Mouse (Mus musculus): Measurements from ENCODE around the gene Orai3. TPM values are rescaled to one million over a fixed set of nuclear protein-coding genes. Genes with fewer than 3 reads are reported as not detected.
"Not testable (repeated sequence)": the region's sequence is repeated elsewhere in the genome, so short reads cannot be mapped to it uniquely, and the experiment has no call there.

Gene Orai3
- total RNA-seq (2021) = 10 to 100 TPM; 14.7 to 14.8 TPM

DNA sequence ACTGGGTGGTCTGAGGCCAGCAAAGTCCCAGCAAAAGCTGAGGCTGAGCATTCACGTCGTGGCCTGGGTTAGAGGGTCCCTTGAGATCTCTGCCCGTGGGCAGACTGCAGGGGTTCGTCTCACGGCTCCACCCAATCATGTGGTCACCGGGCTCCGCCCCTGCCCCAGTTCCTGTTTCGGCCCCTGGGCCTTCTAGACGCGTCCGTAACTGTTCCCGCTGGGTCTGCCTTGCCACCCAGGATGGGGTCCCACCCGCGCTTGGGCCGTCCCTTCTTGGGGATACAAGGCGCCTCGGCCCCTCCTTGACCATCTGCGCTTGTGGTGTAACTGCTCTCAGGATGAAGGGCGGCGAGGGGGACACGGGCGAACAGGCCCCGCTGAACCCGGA lies at the start of gene Orai3:
TSS of gene Orai3 (plus strand) at position 165 of the 388 bp plus-strand sequence.
- DNase-seq = peak; percentile 86

- no peak for DNase-seq
Observed at GRCm38 (mm10) chr7:127725490-127725889, 44.1 kb upstream of the Orai3 start.

- no peak for DNase-seq
Observed at GRCm38 (mm10) chr7:127725924-127726323, 43.7 kb upstream of the Orai3 start.

- no peak for DNase-seq
Observed at GRCm38 (mm10) chr7:127727898-127728297, 41.7 kb upstream of the Orai3 start.

DNA sequence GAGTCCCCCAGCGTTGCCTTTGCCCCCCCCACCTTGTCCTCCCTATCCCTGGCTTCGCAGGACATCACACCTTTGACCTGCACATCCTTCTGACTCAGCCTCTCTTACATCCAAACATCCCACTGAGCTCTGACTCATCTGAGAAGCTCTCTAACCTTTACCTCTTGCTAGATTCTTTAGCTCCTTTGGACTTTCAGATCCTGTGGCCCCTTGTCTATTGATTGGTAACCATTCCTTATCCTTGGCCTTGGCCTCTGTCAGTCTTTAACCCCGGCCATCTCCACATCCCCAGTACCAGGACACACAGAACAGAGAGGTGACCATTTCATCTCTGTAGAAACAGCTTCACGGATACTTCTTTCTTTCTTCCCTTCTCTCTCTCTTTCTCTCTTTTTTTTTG lies 39.4 kb upstream of the Orai3 start:
- DNase-seq = no peak

- not testable (repeated sequence) for DNase-seq
Observed at GRCm38 (mm10) chr7:127732066-127732465, 37.5 kb upstream of the Orai3 start, which contains the start of gene Ctf2. Gene Ctf2, minus strand, starts transcription at chr7:127732166.

- DNase-seq = peak; percentile 82
Observed at GRCm38 (mm10) chr7:127744366-127745045, 25.1 kb upstream of the Orai3 start, which contains the start of gene Fbxl19. Gene Fbxl19, plus strand, starts transcription at chr7:127744543.

- DNase-seq = peak; percentile 91
Observed at GRCm38 (mm10) chr7:127745251-127745651, 24.4 kb upstream of the Orai3 start.

- DNase-seq = peak; percentile 94
Observed at GRCm38 (mm10) chr7:127745652-127746493, 23.7 kb upstream of the Orai3 start.

GRCm38 (mm10) chr7:127746494-127747491 lies 22.8 kb upstream of the Orai3 start:
- DNase-seq = peak; percentile 47

- no peak for DNase-seq
Observed at GRCm38 (mm10) chr7:127747559-127748234, 21.9 kb upstream of the Orai3 start.

GRCm38 (mm10) chr7:127748235-127748560 lies 21.4 kb upstream of the Orai3 start:
- DNase-seq = peak; percentile 9

GRCm38 (mm10) chr7:127750131-127751127 lies 19.2 kb upstream of the Orai3 start:
- DNase-seq = no peak

DNA sequence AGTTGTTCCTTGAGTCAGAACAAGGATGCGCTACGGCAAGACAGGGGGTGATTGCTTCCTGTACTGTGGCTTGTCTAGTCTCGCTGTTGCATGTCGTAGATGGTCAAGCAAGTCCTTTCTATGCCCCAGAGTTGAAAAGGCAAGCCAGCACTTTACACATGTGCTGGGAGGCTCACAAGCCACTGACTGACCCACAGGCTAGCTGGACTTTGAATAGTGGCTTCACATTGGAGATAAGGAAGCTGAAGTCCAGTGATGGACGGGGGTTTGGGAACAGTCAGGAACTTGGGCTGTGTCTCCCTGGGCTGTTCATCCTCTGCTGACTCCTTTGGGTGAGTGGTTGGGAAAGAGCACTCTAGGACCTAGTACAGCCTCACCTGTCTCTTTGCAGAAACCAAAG lies 18.0 kb upstream of the Orai3 start:
- DNase-seq = no peak

- no peak for DNase-seq
Observed at GRCm38 (mm10) chr7:127752069-127752468, 17.5 kb upstream of the Orai3 start.

DNA sequence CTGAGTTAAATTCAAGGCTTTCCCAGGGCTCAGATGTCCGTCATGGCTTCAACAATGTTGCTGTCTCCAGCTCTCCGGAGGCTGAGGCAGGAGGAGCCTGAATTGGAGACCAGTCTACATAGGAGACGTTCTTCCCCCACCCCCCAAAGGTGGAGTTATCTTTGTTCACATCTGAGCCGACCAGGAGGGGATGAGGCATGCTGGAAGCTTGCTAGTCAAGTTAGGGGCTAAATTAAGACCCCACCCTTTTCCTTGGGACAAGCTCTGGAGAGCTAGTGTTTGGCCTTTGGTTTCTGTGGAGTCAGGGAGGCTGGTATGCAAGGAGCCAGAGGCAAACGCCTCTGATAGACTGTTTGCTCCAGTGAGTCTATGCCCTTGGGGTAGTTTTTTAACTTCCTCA lies 16.5 kb upstream of the Orai3 start:
- no peak for DNase-seq

GRCm38 (mm10) chr7:127753741-127754140 lies 15.9 kb upstream of the Orai3 start:
- no peak for DNase-seq

- DNase-seq = peak; percentile 14
Observed at GRCm38 (mm10) chr7:127759716-127760115, 9.9 kb upstream of the Orai3 start.

GRCm38 (mm10) chr7:127760478-127760877 lies 9.1 kb upstream of the Orai3 start:
- no peak for DNase-seq

- DNase-seq = peak; percentile 84
Observed at GRCm38 (mm10) chr7:127761026-127761425, 8.6 kb upstream of the Orai3 start.

- no peak for DNase-seq
Observed at GRCm38 (mm10) chr7:127763642-127764041, 6.0 kb upstream of the Orai3 start.
